Mouse (Mus musculus): Measurements from ENCODE around the gene Slc17a4. TPM values are rescaled to one million over a fixed set of nuclear protein-coding genes. Genes with fewer than 3 reads are reported as not detected.

Gene Slc17a4
- polyA plus RNA-seq, 1 experiment from 2014 or later = not detected

- no peak for ATAC-seq (ENCODE audit: low FRiP score)
- H3K9me3 ChIP-seq (ENCODE audit: control insufficient read depth, low read length) = no peaks in the 10 kb centered on the region
- H3K27me3 ChIP-seq (ENCODE audit: control insufficient read depth, insufficient read depth, low read length) = no peaks in the 10 kb centered on the region
- no peak overlapping the region for H3K27ac ChIP-seq (ENCODE audit: low read depth, low read length)
- H3K36me3 ChIP-seq (ENCODE audit: control insufficient read depth, insufficient read depth, low read length) = no peaks in the 10 kb centered on the region
- no peak overlapping the region for H3K4me2 ChIP-seq (replicated peaks; ENCODE audit: low read depth, low read length)
- 82% methylated on average over 5 of the region's 5 CpGs for WGBS
- no peak for DNase-seq (ENCODE audit: low spot score)
- H3K4me3 ChIP-seq (ENCODE audit: low read depth, low read length) = no peak overlapping the region
- no peaks in the 10 kb centered on the region for H3K4me1 ChIP-seq (replicated peaks; ENCODE audit: control insufficient read depth, insufficient read depth, low read length)
- H3K9ac ChIP-seq (ENCODE audit: low read depth, low read length) = no peak overlapping the region
Observed at GRCm38 (mm10) chr13:23910121-23910520, 4.7 kb downstream of the Slc17a4 start.

- no peak overlapping the region for H3K27ac ChIP-seq (ENCODE audit: low read depth, low read length)
- 97% methylated on average over 5 of the region's 5 CpGs for WGBS
- no peak for DNase-seq (ENCODE audit: low spot score)
- no peaks in the 10 kb centered on the region for H3K4me1 ChIP-seq (replicated peaks; ENCODE audit: control insufficient read depth, insufficient read depth, low read length)
- ATAC-seq (ENCODE audit: low FRiP score) = no peak
- no peaks in the 10 kb centered on the region for H3K36me3 ChIP-seq (ENCODE audit: control insufficient read depth, insufficient read depth, low read length)
- H3K9ac ChIP-seq (ENCODE audit: low read depth, low read length) = no peak overlapping the region
- no peaks in the 10 kb centered on the region for H3K27me3 ChIP-seq (ENCODE audit: control insufficient read depth, insufficient read depth, low read length)
- no peak overlapping the region for H3K4me3 ChIP-seq (ENCODE audit: low read depth, low read length)
- no peak overlapping the region for H3K4me2 ChIP-seq (replicated peaks; ENCODE audit: low read depth, low read length)
- H3K9me3 ChIP-seq (ENCODE audit: control insufficient read depth, low read length) = no peaks in the 10 kb centered on the region
Observed at GRCm38 (mm10) chr13:23906906-23907305, 7.9 kb downstream of the Slc17a4 start.

- Histone ChIP-seq H3K27ac (ENCODE audit: low read depth, low read length) (no peak overlapping the region), H3K36me3 (ENCODE audit: control insufficient read depth, insufficient read depth, low read length) (no peaks in the 10 kb centered on the region), H3K27me3 (ENCODE audit: control insufficient read depth, insufficient read depth, low read length) (no peaks in the 10 kb centered on the region), H3K4me2 (replicated peaks; ENCODE audit: low read depth, low read length) (no peak overlapping the region), H3K4me1 (replicated peaks; ENCODE audit: control insufficient read depth, insufficient read depth, low read length) (0 out of 2 replicates have a peak, but pooled peaks cover under 1% of the 10 kb centered on the region), H3K9me3 (ENCODE audit: control insufficient read depth, low read length) (no peaks in the 10 kb centered on the region), H3K4me3 (ENCODE audit: low read depth, low read length) (no peak overlapping the region), H3K9ac (ENCODE audit: low read depth, low read length) (no peak overlapping the region)
- WGBS = 59% methylated on average over 6 of the region's 6 CpGs
- DNase-seq (ENCODE audit: low spot score) = no peak
- no peak for ATAC-seq (ENCODE audit: low FRiP score)
Observed at GRCm38 (mm10) chr13:23898242-23898641, 16.6 kb downstream of the Slc17a4 start.

DNA sequence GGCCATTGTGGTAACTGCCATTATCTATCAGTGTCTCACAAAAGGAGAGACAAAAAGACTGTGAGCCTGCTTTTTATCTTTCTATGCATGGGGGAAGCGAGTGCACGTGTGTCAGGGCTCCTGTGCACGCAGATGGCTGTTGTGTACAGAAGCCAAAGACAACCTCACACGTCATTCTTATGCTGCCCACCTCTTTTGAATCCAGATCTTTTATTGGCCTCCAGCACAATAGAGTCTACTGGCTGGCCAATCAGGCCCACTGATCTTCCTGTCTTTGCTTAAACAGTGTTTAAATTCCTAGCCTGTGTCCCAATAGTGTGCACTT lies 21.6 kb downstream of the Slc17a4 start:
- Histone ChIP-seq H3K4me1 (replicated peaks; ENCODE audit: control insufficient read depth, insufficient read depth, low read length) (0 out of 2 replicates have a peak, but pooled peaks cover 3% of the 10 kb centered on the region), H3K4me2 (replicated peaks; ENCODE audit: low read depth, low read length) (no peak overlapping the region), H3K4me3 (ENCODE audit: low read depth, low read length) (no peak overlapping the region), H3K9ac (ENCODE audit: low read depth, low read length) (no peak overlapping the region), H3K9me3 (ENCODE audit: control insufficient read depth, low read length) (no peaks in the 10 kb centered on the region), H3K27ac (ENCODE audit: low read depth, low read length) (no peak overlapping the region), H3K36me3 (ENCODE audit: control insufficient read depth, insufficient read depth, low read length) (no peaks in the 10 kb centered on the region), H3K27me3 (ENCODE audit: control insufficient read depth, insufficient read depth, low read length) (no peaks in the 10 kb centered on the region)
- ATAC-seq (ENCODE audit: low FRiP score) (peak; percentile 43; the same call in 1 of the 2 replicates), DNase-seq (ENCODE audit: low spot score) (peak; percentile 14)
- WGBS = 27% methylated on average over 4 of the region's 4 CpGs

- Histone ChIP-seq H3K4me1 (replicated peaks; ENCODE audit: control insufficient read depth, insufficient read depth, low read length) (0 out of 2 replicates have a peak, but pooled peaks cover 3% of the 10 kb centered on the region), H3K36me3 (ENCODE audit: control insufficient read depth, insufficient read depth, low read length) (no peaks in the 10 kb centered on the region), H3K27me3 (ENCODE audit: control insufficient read depth, insufficient read depth, low read length) (no peaks in the 10 kb centered on the region), H3K27ac (ENCODE audit: low read depth, low read length) (no peak overlapping the region), H3K9me3 (ENCODE audit: control insufficient read depth, low read length) (no peaks in the 10 kb centered on the region), H3K4me3 (ENCODE audit: low read depth, low read length) (no peak overlapping the region), H3K4me2 (replicated peaks; ENCODE audit: low read depth, low read length) (no peak overlapping the region), H3K9ac (ENCODE audit: low read depth, low read length) (no peak overlapping the region)
- 25% methylated on average over 9 of the region's 9 CpGs for WGBS
- ATAC-seq (ENCODE audit: low FRiP score) (no peak), DNase-seq (ENCODE audit: low spot score) (peak; percentile 4)
Observed at GRCm38 (mm10) chr13:23892592-23893268, 22.1 kb downstream of the Slc17a4 start.

DNA sequence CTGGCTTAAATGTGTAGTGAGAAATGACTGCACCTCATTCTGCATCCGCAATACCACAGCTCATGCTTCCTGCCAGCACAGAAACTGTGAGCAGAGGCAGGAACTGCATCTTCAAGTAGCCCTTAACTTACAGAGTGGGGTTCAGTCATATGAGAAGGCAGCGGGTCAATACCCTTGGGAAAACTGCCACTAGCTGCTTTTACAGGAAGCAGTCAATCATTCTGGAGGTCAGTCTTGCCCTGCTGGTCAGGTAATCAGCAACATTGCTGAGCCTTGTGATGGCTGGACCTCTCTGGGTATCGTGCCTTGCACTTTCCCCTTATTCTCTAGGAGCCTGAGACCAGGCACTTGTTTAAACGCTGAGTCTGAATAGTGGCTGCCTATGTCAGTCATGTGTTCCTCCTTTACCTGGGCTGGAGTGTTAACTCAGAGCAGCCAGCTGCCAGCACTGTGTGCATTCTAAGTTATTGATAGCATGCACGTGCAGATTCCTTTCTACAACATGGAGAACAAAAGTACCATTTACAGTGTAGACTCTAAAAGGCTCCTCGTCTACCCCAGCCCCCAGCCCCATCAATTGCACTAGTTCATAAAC lies 25.7 kb downstream of the Slc17a4 start:
- Histone ChIP-seq H3K27ac (ENCODE audit: low read depth, low read length) (no peak overlapping the region), H3K27me3 (ENCODE audit: control insufficient read depth, insufficient read depth, low read length) (no peaks in the 10 kb centered on the region), H3K9me3 (ENCODE audit: control insufficient read depth, low read length) (no peaks in the 10 kb centered on the region), H3K36me3 (ENCODE audit: control insufficient read depth, insufficient read depth, low read length) (no peaks in the 10 kb centered on the region), H3K4me2 (replicated peaks; ENCODE audit: low read depth, low read length) (no peak overlapping the region), H3K4me3 (ENCODE audit: low read depth, low read length) (no peak overlapping the region), H3K9ac (ENCODE audit: low read depth, low read length) (no peak overlapping the region), H3K4me1 (replicated peaks; ENCODE audit: control insufficient read depth, insufficient read depth, low read length) (0 out of 2 replicates have a peak, but pooled peaks cover 3% of the 10 kb centered on the region)
- DNase-seq (ENCODE audit: low spot score) (peak; percentile 13), ATAC-seq (ENCODE audit: low FRiP score) (no peak)
- WGBS = 62% methylated on average over 6 of the region's 6 CpGs

DNA sequence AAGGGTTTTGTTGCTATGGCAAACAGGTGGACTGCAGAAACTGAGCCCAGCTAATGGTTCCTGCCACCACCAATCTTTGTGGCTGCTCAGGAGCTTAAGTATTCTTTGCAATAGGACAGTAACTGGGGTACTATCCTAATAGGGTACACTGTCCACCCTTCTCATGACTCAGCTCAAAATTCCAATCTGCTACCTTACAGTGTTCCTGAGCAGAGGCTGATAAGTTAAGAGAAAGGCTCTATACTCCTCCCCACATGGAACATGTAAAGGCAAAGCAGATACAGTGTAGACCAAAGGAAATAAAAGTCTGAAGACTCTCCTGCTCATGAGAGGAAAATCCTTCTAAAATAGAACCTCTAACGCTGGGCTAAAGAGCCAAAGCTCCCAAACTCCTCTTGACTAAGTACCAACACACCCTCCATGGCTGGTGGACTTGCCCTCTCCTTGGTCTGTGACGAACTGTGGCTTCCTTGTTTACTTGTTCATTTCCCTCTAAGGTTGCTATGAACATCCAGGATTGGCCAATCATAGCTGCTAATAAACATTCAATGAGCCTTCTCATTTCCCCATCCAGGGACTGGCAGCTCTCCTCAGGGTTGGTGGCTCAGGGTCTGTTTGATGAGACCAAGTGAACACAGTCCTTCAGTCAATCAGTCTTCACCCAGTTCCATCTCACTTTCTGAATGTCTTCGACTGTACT lies 27.6 kb downstream of the Slc17a4 start:
- no peak overlapping the region for H3K9ac ChIP-seq (ENCODE audit: low read depth, low read length)
- H3K27ac ChIP-seq (ENCODE audit: low read depth, low read length) = no peak overlapping the region
- no peak for ATAC-seq (ENCODE audit: low FRiP score)
- H3K4me2 ChIP-seq (replicated peaks; ENCODE audit: low read depth, low read length) = no peak overlapping the region
- DNase-seq (ENCODE audit: low spot score) = no peak
- no peak overlapping the region for H3K4me3 ChIP-seq (ENCODE audit: low read depth, low read length)
- no peaks in the 10 kb centered on the region for H3K4me1 ChIP-seq (replicated peaks; ENCODE audit: control insufficient read depth, insufficient read depth, low read length)
- 84% methylated on average over 3 of the region's 3 CpGs for WGBS
- no peaks in the 10 kb centered on the region for H3K9me3 ChIP-seq (ENCODE audit: control insufficient read depth, low read length)
- H3K27me3 ChIP-seq (ENCODE audit: control insufficient read depth, insufficient read depth, low read length) = no peaks in the 10 kb centered on the region
- no peaks in the 10 kb centered on the region for H3K36me3 ChIP-seq (ENCODE audit: control insufficient read depth, insufficient read depth, low read length)

- DNase-seq (ENCODE audit: low spot score) (peak; percentile 33), ATAC-seq (ENCODE audit: low FRiP score) (no peak)
- Histone ChIP-seq H3K9me3 (ENCODE audit: control insufficient read depth, low read length) (no peaks in the 10 kb centered on the region), H3K36me3 (ENCODE audit: control insufficient read depth, insufficient read depth, low read length) (no peaks in the 10 kb centered on the region), H3K27me3 (ENCODE audit: control insufficient read depth, insufficient read depth, low read length) (no peaks in the 10 kb centered on the region), H3K9ac (ENCODE audit: low read depth, low read length) (no peak overlapping the region), H3K27ac (ENCODE audit: low read depth, low read length) (no peak overlapping the region), H3K4me2 (replicated peaks; ENCODE audit: low read depth, low read length) (no peak overlapping the region), H3K4me3 (ENCODE audit: low read depth, low read length) (no peak overlapping the region), H3K4me1 (replicated peaks; ENCODE audit: control insufficient read depth, insufficient read depth, low read length) (no peaks in the 10 kb centered on the region)
- 58% methylated on average over 2 of the region's 2 CpGs for WGBS
Observed at GRCm38 (mm10) chr13:23885540-23885939, 29.3 kb downstream of the Slc17a4 start.

Data from hindbrain, embryonic 11.5 days (tissue).